Mouse (Mus musculus) MEL (cell line): ENCODE measurements around the gene Nkain2.

Experiments used
- CTCF ChIP-seq, 3 experiments: IDR thresholded peaks in 2 of 3; conservative IDR thresholded peaks in 1 of 3; 2 replicates each; pipeline ENCODE4 v1.5.1; 2011 to 2012; ENCODE audit warnings: low read length in 3 of 3, low read depth in 2 of 3, mild to moderate bottlenecking in 2 of 3, improper control_type of control experiment in 1 of 3, inconsistent platforms in 1 of 3, mixed read lengths in 1 of 3, moderate library complexity in 1 of 3; ENCODE audit not compliant: control insufficient read depth in 1 of 3, insufficient read depth in 1 of 3, poor library complexity in 1 of 3, severe bottlenecking in 1 of 3
- E2F4 ChIP-seq: IDR thresholded peaks from 2 replicates; pipeline ENCODE4 v1.6.1; 2011; ENCODE audit warnings: low read depth, low read length, improper control_type of control experiment, borderline replicate concordance
- ELF1 ChIP-seq: IDR thresholded peaks from 2 replicates; pipeline ENCODE4 v1.6.1; 2014; ENCODE audit warnings: low read depth, mild to moderate bottlenecking, inconsistent platforms, low read length, improper control_type of control experiment, moderate library complexity
- EP300 ChIP-seq, 2 experiments: IDR thresholded peaks; 2 replicates each; pipeline ENCODE4 v1.6.1; 2011; ENCODE audit warnings: improper control_type of control experiment in 2 of 2, low read length in 2 of 2, low read depth in 1 of 2, mild to moderate bottlenecking in 1 of 2
- MYC ChIP-seq: IDR thresholded peaks from 2 replicates; pipeline ENCODE4 v1.6.1; 2011; ENCODE audit warnings: low read depth, mild to moderate bottlenecking, low read length, improper control_type of control experiment, moderate library complexity
- NELFE ChIP-seq: IDR thresholded peaks from 2 replicates; pipeline ENCODE4 v1.6.1; 2011; ENCODE audit warnings: low read depth, low read length, improper control_type of control experiment
- POLR2A ChIP-seq, 2 experiments: IDR thresholded peaks; 2 replicates each; pipeline ENCODE4 v1.6.1; 2011 to 2012; ENCODE audit warnings: low read length in 2 of 2, mild to moderate bottlenecking in 2 of 2, control low read depth in 1 of 2, improper control_type of control experiment in 1 of 2, low read depth in 1 of 2, moderate library complexity in 1 of 2; ENCODE audit not compliant: control insufficient read depth in 1 of 2, insufficient read depth in 1 of 2, poor library complexity in 1 of 2
- POLR2AphosphoS5 ChIP-seq: IDR thresholded peaks from 2 replicates; pipeline ENCODE4 v1.6.1; 2012; ENCODE audit warnings: low read depth, borderline replicate concordance, mild to moderate bottlenecking, inconsistent platforms, low read length, moderate library complexity, mixed read lengths
- TAL1 ChIP-seq: IDR thresholded peaks from 2 replicates; pipeline ENCODE4 v1.6.1; 2012; ENCODE audit warnings: mild to moderate bottlenecking, inconsistent platforms, low read length, moderate library complexity, mixed read lengths
- TBP ChIP-seq: IDR thresholded peaks from 2 replicates; pipeline ENCODE4 v1.8.0; 2011; ENCODE audit warnings: low read depth, low read length, improper control_type of control experiment
- USF1 ChIP-seq: IDR thresholded peaks from 2 replicates; pipeline ENCODE4 v1.6.1; 2014; ENCODE audit warnings: low read depth, mild to moderate bottlenecking, inconsistent platforms, low read length, improper control_type of control experiment, moderate library complexity

DNA sequence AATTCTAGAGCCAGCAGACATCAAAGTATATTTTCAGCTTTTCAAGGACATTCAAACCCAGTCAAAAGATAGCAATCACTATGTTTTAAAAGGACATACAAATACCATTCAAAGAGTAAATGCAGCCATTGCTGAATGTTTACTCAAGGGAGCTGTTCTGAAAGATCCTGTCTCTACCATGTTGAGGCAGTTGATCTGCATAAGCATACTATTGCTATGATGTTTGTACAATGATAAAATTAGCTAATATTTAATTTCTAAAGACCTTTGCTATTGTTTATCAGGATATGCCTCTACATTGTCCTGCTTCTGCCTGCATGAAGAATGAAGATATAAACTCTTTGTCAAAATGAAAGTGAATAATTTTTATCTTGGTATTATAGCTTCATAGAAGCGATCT lies 606.6 kb downstream of the Nkain2 start:
- TF ChIP-seq EP300 (IDR thresholded peaks at IDR 0.05; ENCODE audit: low read depth in 1 of 2, low read length in 2 of 2), result no peak
- no peak for TF ChIP-seq POLR2A (IDR thresholded peaks at IDR 0.05; ENCODE audit: control insufficient read depth in 1 of 2, insufficient read depth in 1 of 2, low read depth in 1 of 2, low read length in 2 of 2, poor library complexity in 1 of 2)
- TF ChIP-seq MYC, result no peak
- no peak for TF ChIP-seq TAL1
- no peak for TF ChIP-seq NELFE
- no peak for TF ChIP-seq CTCF (IDR thresholded peaks at IDR 0.05 in 2 of 3, conservative IDR thresholded peaks at IDR 0.05 in 1 of 3; ENCODE audit: control insufficient read depth in 1 of 3, insufficient read depth in 1 of 3, low read depth in 2 of 3, low read length in 3 of 3, poor library complexity in 1 of 3, severe bottlenecking in 1 of 3)
- TF ChIP-seq E2F4, result no peak
- TF ChIP-seq ELF1, result no peak
- no peak for TF ChIP-seq USF1
- no peak for TF ChIP-seq TBP
- no peak for TF ChIP-seq POLR2AphosphoS5
